Mouse (Mus musculus): ENCODE data around the gene Sall4. TPM values are rescaled to one million over a fixed set of nuclear protein-coding genes. Genes with fewer than 3 reads are reported as not detected.

Gene Sall4
- polyA plus RNA-seq, 1 experiment, result 0.01 TPM

DNA sequence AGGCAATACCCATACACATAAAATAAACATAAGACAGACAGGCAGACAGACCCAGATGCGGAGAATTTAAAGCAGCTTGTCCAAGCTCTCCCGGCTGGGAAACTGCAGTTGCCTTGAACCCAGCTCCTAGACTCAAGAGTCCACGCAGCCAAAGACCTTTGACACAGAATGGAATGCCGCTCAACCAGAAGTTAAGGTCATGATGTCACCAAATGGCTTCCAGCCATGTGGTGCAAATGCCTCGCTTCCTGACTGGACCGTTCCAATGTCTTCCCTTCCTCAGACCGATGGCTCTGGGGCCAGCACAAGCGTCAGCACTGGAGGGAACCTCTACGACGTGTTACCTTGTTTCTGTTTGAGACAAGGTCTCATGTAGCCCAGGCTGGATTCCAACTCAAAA lies 29.9 kb downstream of the Sall4 start:
- TF ChIP-seq TAL1 (IDR thresholded peaks at IDR 0.05; ENCODE audit: low read length) (no peak), GATA1 (IDR thresholded peaks at IDR 0.05; ENCODE audit: low read length) (no peak)
- peaks cover 6% of the 10 kb centered on the region for H3K9me3 ChIP-seq (ENCODE audit: control insufficient read depth, low read length)
- peaks cover 24% of the 10 kb centered on the region for H3K27me3 ChIP-seq (ENCODE audit: control insufficient read depth)
- H3K4me3 ChIP-seq (replicated peaks), result no peak overlapping the region
- H3K4me1 ChIP-seq (ENCODE audit: control insufficient read depth), result peaks cover 2% of the 10 kb centered on the region; the same call in 1 of the 2 replicates
- no peaks in the 10 kb centered on the region for H3K36me3 ChIP-seq (ENCODE audit: control insufficient read depth)

GRCm38 (mm10) chr2:168734023-168734422 lies 33.7 kb downstream of the Sall4 start:
- no peaks in the 10 kb centered on the region for H3K4me1 ChIP-seq (ENCODE audit: control insufficient read depth)
- H3K4me3 ChIP-seq (replicated peaks), result no peak overlapping the region
- TF ChIP-seq TAL1 (IDR thresholded peaks at IDR 0.05; ENCODE audit: low read length) (no peak), GATA1 (IDR thresholded peaks at IDR 0.05; ENCODE audit: low read length) (no peak)
- no peaks in the 10 kb centered on the region for H3K27me3 ChIP-seq (ENCODE audit: control insufficient read depth)
- H3K9me3 ChIP-seq (ENCODE audit: control insufficient read depth, low read length), result no peaks in the 10 kb centered on the region
- H3K36me3 ChIP-seq (ENCODE audit: control insufficient read depth), result no peaks in the 10 kb centered on the region

GRCm38 (mm10) chr2:168731258-168731657 lies 36.5 kb downstream of the Sall4 start:
- Histone ChIP-seq H3K4me3 (replicated peaks) (no peak overlapping the region), H3K4me1 (ENCODE audit: control insufficient read depth) (no peaks in the 10 kb centered on the region), H3K27me3 (ENCODE audit: control insufficient read depth) (no peaks in the 10 kb centered on the region), H3K36me3 (ENCODE audit: control insufficient read depth) (no peaks in the 10 kb centered on the region), H3K9me3 (ENCODE audit: control insufficient read depth, low read length) (no peaks in the 10 kb centered on the region)
- TF ChIP-seq GATA1 (IDR thresholded peaks at IDR 0.05; ENCODE audit: low read length) (no peak), TAL1 (IDR thresholded peaks at IDR 0.05; ENCODE audit: low read length) (no peak)

DNA sequence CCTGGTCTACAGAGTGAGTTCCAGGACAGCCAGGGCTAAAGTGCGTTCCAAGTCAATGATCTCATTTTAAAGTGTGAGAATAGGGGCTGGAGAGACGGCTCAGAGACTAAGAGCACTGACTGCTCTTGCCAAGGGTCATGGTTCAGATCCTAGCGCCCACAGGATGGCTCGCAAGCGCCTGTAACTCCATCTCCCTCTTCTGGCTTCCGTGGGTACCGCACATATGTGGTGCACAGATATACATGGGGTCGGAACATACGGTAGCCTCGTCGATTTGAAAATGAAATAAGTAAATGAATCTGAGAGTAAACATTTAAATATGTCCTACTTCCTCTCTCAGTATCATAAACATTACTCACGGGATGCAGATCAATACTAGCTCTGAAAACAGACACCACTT lies 38.0 kb downstream of the Sall4 start:
- Histone ChIP-seq H3K9me3 (ENCODE audit: control insufficient read depth, low read length) (no peaks in the 10 kb centered on the region), H3K36me3 (ENCODE audit: control insufficient read depth) (no peaks in the 10 kb centered on the region), H3K4me1 (ENCODE audit: control insufficient read depth) (no peaks in the 10 kb centered on the region), H3K27me3 (ENCODE audit: control insufficient read depth) (no peaks in the 10 kb centered on the region), H3K4me3 (replicated peaks) (no peak overlapping the region)
- TF ChIP-seq GATA1 (IDR thresholded peaks at IDR 0.05; ENCODE audit: low read length) (no peak), TAL1 (IDR thresholded peaks at IDR 0.05; ENCODE audit: low read length) (no peak)

DNA sequence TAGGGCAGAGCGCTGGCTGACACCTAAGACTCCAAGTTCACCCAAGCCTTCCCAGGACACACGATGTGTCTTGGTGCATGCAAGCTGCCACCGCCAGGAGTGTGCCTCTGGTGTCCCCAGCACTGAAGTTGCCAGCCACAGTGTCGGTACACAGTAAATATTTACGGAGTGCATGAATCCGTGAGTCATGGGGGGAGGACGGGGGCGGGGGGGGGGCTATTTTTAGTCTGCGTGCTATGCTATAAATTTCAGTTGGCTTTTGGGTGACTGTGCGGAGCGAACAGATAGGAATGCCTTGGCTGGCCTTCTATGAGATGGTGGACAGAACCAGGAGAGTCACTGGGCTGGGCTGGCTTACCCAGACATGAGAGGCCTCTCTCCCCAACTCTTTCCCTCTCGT lies 39.7 kb downstream of the Sall4 start:
- Histone ChIP-seq H3K36me3 (ENCODE audit: control insufficient read depth) (no peaks in the 10 kb centered on the region), H3K4me1 (ENCODE audit: control insufficient read depth) (no peaks in the 10 kb centered on the region), H3K27me3 (ENCODE audit: control insufficient read depth) (no peaks in the 10 kb centered on the region), H3K4me3 (replicated peaks) (no peak overlapping the region), H3K9me3 (ENCODE audit: control insufficient read depth, low read length) (no peaks in the 10 kb centered on the region)
- TF ChIP-seq TAL1 (IDR thresholded peaks at IDR 0.05; ENCODE audit: low read length), result no peak
- no peak for TF ChIP-seq GATA1 (IDR thresholded peaks at IDR 0.05; ENCODE audit: low read length)

GRCm38 (mm10) chr2:168726007-168726406 lies 41.7 kb downstream of the Sall4 start:
- H3K27me3 ChIP-seq (ENCODE audit: control insufficient read depth), result no peaks in the 10 kb centered on the region
- H3K9me3 ChIP-seq (ENCODE audit: control insufficient read depth, low read length), result no peaks in the 10 kb centered on the region
- H3K36me3 ChIP-seq (ENCODE audit: control insufficient read depth), result no peaks in the 10 kb centered on the region
- no peaks in the 10 kb centered on the region for H3K4me1 ChIP-seq (ENCODE audit: control insufficient read depth)
- no peak for TF ChIP-seq GATA1 (IDR thresholded peaks at IDR 0.05; ENCODE audit: low read length)
- TF ChIP-seq TAL1 (IDR thresholded peaks at IDR 0.05; ENCODE audit: low read length), result no peak
- H3K4me3 ChIP-seq (replicated peaks), result no peak overlapping the region

DNA sequence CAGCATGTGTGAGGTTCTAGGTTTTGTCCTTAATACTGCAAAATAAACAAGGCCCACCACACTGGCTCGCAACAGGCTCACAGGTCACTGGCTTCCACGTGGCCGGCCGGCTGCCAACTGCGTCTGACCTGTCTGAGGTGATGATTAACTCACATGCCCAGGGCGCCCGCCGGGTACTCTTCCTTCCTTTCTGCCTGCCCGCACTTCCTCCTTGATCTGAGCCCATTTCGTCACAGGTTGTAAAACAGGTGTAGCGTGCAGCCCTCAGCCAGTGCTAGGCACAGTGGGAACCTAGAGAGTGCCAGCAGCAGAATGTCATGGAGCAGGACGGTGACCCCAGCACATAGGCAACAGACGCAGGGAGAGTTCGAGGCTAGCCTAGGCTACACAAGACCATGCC lies 46.4 kb downstream of the Sall4 start:
- Histone ChIP-seq H3K36me3 (ENCODE audit: control insufficient read depth) (no peaks in the 10 kb centered on the region), H3K4me3 (replicated peaks) (no peak overlapping the region), H3K4me1 (ENCODE audit: control insufficient read depth) (no peaks in the 10 kb centered on the region), H3K27me3 (ENCODE audit: control insufficient read depth) (no peaks in the 10 kb centered on the region), H3K9me3 (ENCODE audit: control insufficient read depth, low read length) (no peaks in the 10 kb centered on the region)
- no peak for TF ChIP-seq TAL1 (IDR thresholded peaks at IDR 0.05; ENCODE audit: low read length)
- TF ChIP-seq GATA1 (IDR thresholded peaks at IDR 0.05; ENCODE audit: low read length), result no peak

- H3K4me1 ChIP-seq (ENCODE audit: control insufficient read depth), result no peaks in the 10 kb centered on the region
- no peak overlapping the region for H3K4me3 ChIP-seq (replicated peaks)
- H3K27me3 ChIP-seq (ENCODE audit: control insufficient read depth), result no peaks in the 10 kb centered on the region
- TF ChIP-seq GATA1 (IDR thresholded peaks at IDR 0.05; ENCODE audit: low read length) (no peak), TAL1 (IDR thresholded peaks at IDR 0.05; ENCODE audit: low read length) (no peak)
- H3K9me3 ChIP-seq (ENCODE audit: control insufficient read depth, low read length), result no peaks in the 10 kb centered on the region
- H3K36me3 ChIP-seq (ENCODE audit: control insufficient read depth), result no peaks in the 10 kb centered on the region
Measured at GRCm38 (mm10) chr2:168719742-168720141, 48.0 kb downstream of the Sall4 start.

DNA sequence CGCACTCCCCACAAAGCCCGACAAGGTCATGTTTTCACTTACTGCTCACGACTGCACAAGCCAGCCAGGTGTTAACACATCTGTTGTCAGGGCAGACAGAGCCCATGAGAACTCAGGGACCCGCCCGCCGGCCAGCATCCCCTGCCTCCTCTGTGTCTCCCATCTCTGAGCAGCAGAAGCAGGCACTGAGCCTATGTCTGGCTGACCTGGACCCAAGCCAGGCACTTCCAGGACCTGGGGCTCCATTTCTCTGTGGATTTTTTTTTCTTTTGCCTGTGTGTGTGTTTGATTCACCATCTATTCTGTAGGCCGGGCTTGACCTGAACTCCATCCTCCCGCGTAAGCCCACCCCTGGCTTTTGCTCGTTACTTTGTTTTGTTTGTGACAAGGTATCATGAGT lies 49.0 kb downstream of the Sall4 start:
- no peaks in the 10 kb centered on the region for H3K27me3 ChIP-seq (ENCODE audit: control insufficient read depth)
- H3K4me3 ChIP-seq (replicated peaks), result no peak overlapping the region
- H3K9me3 ChIP-seq (ENCODE audit: control insufficient read depth, low read length), result no peaks in the 10 kb centered on the region
- no peaks in the 10 kb centered on the region for H3K4me1 ChIP-seq (ENCODE audit: control insufficient read depth)
- H3K36me3 ChIP-seq (ENCODE audit: control insufficient read depth), result no peaks in the 10 kb centered on the region
- no peak for TF ChIP-seq TAL1 (IDR thresholded peaks at IDR 0.05; ENCODE audit: low read length)
- no peak for TF ChIP-seq GATA1 (IDR thresholded peaks at IDR 0.05; ENCODE audit: low read length)

- Histone ChIP-seq H3K4me1 (ENCODE audit: control insufficient read depth) (no peaks in the 10 kb centered on the region), H3K27me3 (ENCODE audit: control insufficient read depth) (no peaks in the 10 kb centered on the region), H3K9me3 (ENCODE audit: control insufficient read depth, low read length) (no peaks in the 10 kb centered on the region), H3K36me3 (ENCODE audit: control insufficient read depth) (no peaks in the 10 kb centered on the region), H3K4me3 (replicated peaks) (no peak overlapping the region)
- no peak for TF ChIP-seq TAL1 (IDR thresholded peaks at IDR 0.05; ENCODE audit: low read length)
- TF ChIP-seq GATA1 (IDR thresholded peaks at IDR 0.05; ENCODE audit: low read length), result no peak
Measured at GRCm38 (mm10) chr2:168718267-168718666, 49.5 kb downstream of the Sall4 start.
